Mouse (Mus musculus) liver, embryonic 14.5 days (tissue): ENCODE measurements at regions not wholly inside any gene's neighbourhood (a gene's known extent, or its start where the extent isn't known, plus 50 kb on each side); places are given as distances from the start of the nearest gene placed in this dataset.

Experiments used
- ATAC-seq: fragments of 200-750 bp; cut with Nextera tagmentation; 2 replicates; pipeline ENCODE4 v1.8.0; 2017; ENCODE audit warnings: moderate number of reproducible peaks, mild to moderate bottlenecking, moderate library complexity; ENCODE audit not compliant: insufficient read depth
- DNase-seq, 3 experiments: peaks; one replicate each; pipeline ENCODE4 v3.0.0-alpha.2; 2012 to 2013; ENCODE audit warnings: low read depth in 3 of 3, low spot score in 3 of 3
- H3K27ac ChIP-seq: fragments of 300-500 bp; sonication (generic); 2 replicates; pipeline ENCODE4 v1.5.1; 2014; ENCODE audit warnings: moderate library complexity, mild to moderate bottlenecking, control low read depth, inconsistent platforms
- H3K27me3 ChIP-seq: fragments of 300-500 bp; sonication (generic); 2 replicates; pipeline ENCODE4 v1.6.1; 2014; ENCODE audit warnings: mild to moderate bottlenecking, low read length, moderate library complexity; ENCODE audit not compliant: control insufficient read depth, insufficient read depth
- H3K36me3 ChIP-seq: fragments of 300-500 bp; sonication (generic); replicated peaks from 2 replicates; pipeline ENCODE4 v1.6.1; 2014; ENCODE audit warnings: low read depth; ENCODE audit not compliant: control insufficient read depth, insufficient read depth
- H3K4me1 ChIP-seq, 2 experiments: fragments of 200-500 bp in 1 of 2; fragments of 300-500 bp in 1 of 2; sonication (generic) in 1 of 2; replicated peaks; 2 replicates each; pipeline ENCODE4 v1.6.1; 2012 to 2014; ENCODE audit warnings: antibody characterized with exemption in 1 of 2, inconsistent platforms in 1 of 2, low read length in 1 of 2; ENCODE audit not compliant: control insufficient read depth in 2 of 2, insufficient read depth in 2 of 2
- H3K4me2 ChIP-seq: fragments of 300-500 bp; sonication (generic); 2 replicates; pipeline ENCODE4 v1.6.1; 2014; ENCODE audit warnings: low read depth, mild to moderate bottlenecking, control low read depth, moderate library complexity
- H3K4me3 ChIP-seq, 2 experiments: fragments of 200-500 bp in 1 of 2; fragments of 300-500 bp in 1 of 2; sonication (generic) in 1 of 2; 2 replicates each; pipeline ENCODE4 v1.5.1; 2012 to 2014; ENCODE audit warnings: low read depth in 2 of 2, low read length in 2 of 2, mild to moderate bottlenecking in 2 of 2, control low read depth in 1 of 2, inconsistent platforms in 1 of 2, moderate library complexity in 1 of 2; ENCODE audit not compliant: insufficient read depth in 1 of 2
- H3K9ac ChIP-seq: fragments of 300-500 bp; sonication (generic); replicated peaks from 2 replicates; pipeline ENCODE4 v1.6.1; 2014; ENCODE audit warnings: mild to moderate bottlenecking, control low read depth, moderate library complexity
- H3K9me3 ChIP-seq: fragments of 300-500 bp; sonication (generic); 2 replicates; pipeline ENCODE4 v1.6.1; 2016; ENCODE audit warnings: low read length, mixed read lengths; ENCODE audit not compliant: control insufficient read depth
- CTCF ChIP-seq: IDR thresholded peaks from 2 replicates; pipeline ENCODE4 v1.5.1; 2016; ENCODE audit warnings: antibody characterized with exemption, low read depth, control low read depth
- EP300 ChIP-seq: IDR thresholded peaks from 2 replicates; pipeline ENCODE4 v1.6.1; 2016; ENCODE audit warnings: antibody characterized with exemption, low read depth
- WGBS: fragments of 180-500 bp; shearing (Covaris S2); extraction: QIAGEN DNeasy Blood & Tissue Kit; methylation state at CpG from one replicate; pipeline ENCODE4 v1.1.7; 2014; ENCODE audit not compliant: insufficient replicate concordance; 5-methylcytosine and 5-hydroxymethylcytosine counted together

- DNase-seq: no peak
- Histone ChIP-seq H3K9me3 (no peaks in the 10 kb centered on the region), H3K36me3 (no peaks in the 10 kb centered on the region), H3K9ac (no peak overlapping the region), H3K27me3 (no peaks in the 10 kb centered on the region), H3K27ac (no peak overlapping the region), H3K4me3 (no peak overlapping the region), H3K4me2 (no peak overlapping the region), H3K4me1 (no peaks in the 10 kb centered on the region)
- no peak for ATAC-seq
- TF ChIP-seq CTCF: no peak
- TF ChIP-seq EP300: no peak
- WGBS: 62% methylated on average over 4 of the region's 4 CpGs
Measured at GRCm38 (mm10) chr2:50433166-50433565, 136.6 kb upstream of the Mmadhc start.

GRCm38 (mm10) chr2:50425151-50425550 is 128.6 kb upstream of the Mmadhc start:
- Histone ChIP-seq H3K4me1 (no peaks in the 10 kb centered on the region), H3K27me3 (no peaks in the 10 kb centered on the region), H3K27ac (no peak overlapping the region), H3K4me2 (no peak overlapping the region), H3K9me3 (no peaks in the 10 kb centered on the region), H3K9ac (no peak overlapping the region), H3K4me3 (no peak overlapping the region), H3K36me3 (no peaks in the 10 kb centered on the region)
- TF ChIP-seq CTCF (no peak), EP300 (no peak)
- DNase-seq (no peak), ATAC-seq (no peak)
- 66% methylated on average over 3 of the region's 3 CpGs for WGBS

DNA sequence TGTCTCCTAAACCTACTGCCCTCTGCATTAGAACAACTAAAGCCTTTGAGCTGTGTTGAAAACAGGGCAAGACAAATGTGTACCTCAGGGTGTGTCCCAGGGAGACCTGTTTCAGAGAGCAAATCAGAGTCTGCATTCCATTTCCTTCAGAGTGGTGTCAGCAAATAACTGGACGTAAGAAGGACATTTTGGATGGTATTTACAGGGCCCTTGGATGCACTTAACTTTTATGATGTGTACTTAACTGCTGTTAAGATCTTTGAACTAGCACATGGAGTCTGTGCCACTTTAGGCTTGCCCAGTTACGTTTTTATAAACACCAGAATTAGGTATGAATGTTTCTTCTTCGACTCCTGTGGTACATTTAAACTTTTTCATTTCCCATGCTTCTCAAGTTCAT is 123.0 kb upstream of the Mmadhc start:
- WGBS: 34% methylated on average over 3 of the region's 3 CpGs
- Histone ChIP-seq H3K27me3 (no peaks in the 10 kb centered on the region), H3K4me2 (no peak overlapping the region), H3K36me3 (no peaks in the 10 kb centered on the region), H3K27ac (no peak overlapping the region), H3K9me3 (no peaks in the 10 kb centered on the region), H3K4me1 (no peaks in the 10 kb centered on the region), H3K9ac (no peak overlapping the region), H3K4me3 (no peak overlapping the region)
- TF ChIP-seq CTCF (no peak), EP300 (no peak)
- ATAC-seq (no peak), DNase-seq (no peak)

GRCm38 (mm10) chr2:50417643-50418042 is 121.0 kb upstream of the Mmadhc start:
- Histone ChIP-seq H3K4me1 (no peaks in the 10 kb centered on the region), H3K4me2 (no peak overlapping the region), H3K27ac (no peak overlapping the region), H3K36me3 (no peaks in the 10 kb centered on the region), H3K27me3 (no peaks in the 10 kb centered on the region), H3K9ac (no peak overlapping the region), H3K9me3 (no peaks in the 10 kb centered on the region), H3K4me3 (no peak overlapping the region)
- TF ChIP-seq EP300 (no peak), CTCF (no peak)
- DNase-seq: no peak
- WGBS: 52% methylated on average over 5 of the region's 5 CpGs
- no peak for ATAC-seq

- DNase-seq (no peak), ATAC-seq (no peak)
- Histone ChIP-seq H3K4me3 (no peak overlapping the region), H3K4me2 (no peak overlapping the region), H3K27me3 (no peaks in the 10 kb centered on the region), H3K36me3 (no peaks in the 10 kb centered on the region), H3K9me3 (no peaks in the 10 kb centered on the region), H3K4me1 (no peaks in the 10 kb centered on the region), H3K9ac (no peak overlapping the region), H3K27ac (no peak overlapping the region)
- WGBS: 70% methylated on average over 5 of the region's 5 CpGs
- no peak for TF ChIP-seq EP300
Measured at GRCm38 (mm10) chr2:50417135-50417534, 120.5 kb upstream of the Mmadhc start.
